Mouse (Mus musculus) liver, embryonic 13.5 days (tissue): Measurements from ENCODE around the gene Robo1. TPM values are rescaled to one million over a fixed set of nuclear protein-coding genes. Genes with fewer than 3 reads are reported as not detected.

Experiments
- ATAC-seq: fragments of 200-750 bp; cut with Nextera tagmentation; 2 replicates; pipeline ENCODE4 v1.8.0; 2017; ENCODE audit warnings: low read depth, mild to moderate bottlenecking, moderate number of reproducible peaks, moderate library complexity
- DNase-seq: peaks from one replicate; pipeline ENCODE4 v3.0.0; 2022
- H3K27ac ChIP-seq: fragments of 300-500 bp; sonication (generic); 2 replicates; pipeline ENCODE4 v1.5.1; 2015; ENCODE audit warnings: moderate library complexity, mild to moderate bottlenecking, inconsistent platforms
- H3K27me3 ChIP-seq: fragments of 300-500 bp; sonication (generic); 2 replicates; pipeline ENCODE4 v1.6.1; 2015; ENCODE audit warnings: mild to moderate bottlenecking, inconsistent platforms
- H3K36me3 ChIP-seq: fragments of 300-500 bp; sonication (generic); 2 replicates; pipeline ENCODE4 v1.6.1; 2015; ENCODE audit warnings: mild to moderate bottlenecking, inconsistent platforms
- H3K4me1 ChIP-seq: fragments of 300-500 bp; sonication (generic); replicated peaks from 2 replicates; pipeline ENCODE4 v1.6.1; 2015; ENCODE audit warnings: inconsistent platforms
- H3K4me2 ChIP-seq: fragments of 300-500 bp; sonication (generic); 2 replicates; pipeline ENCODE4 v1.6.1; 2015; ENCODE audit warnings: inconsistent platforms, mild to moderate bottlenecking, moderate library complexity
- H3K4me3 ChIP-seq: fragments of 300-500 bp; sonication (generic); replicated peaks from 2 replicates; pipeline ENCODE4 v1.5.1; 2015; ENCODE audit warnings: mild to moderate bottlenecking, inconsistent platforms
- H3K9ac ChIP-seq: fragments of 300-500 bp; sonication (generic); 2 replicates; pipeline ENCODE4 v1.6.1; 2015; ENCODE audit warnings: mild to moderate bottlenecking, inconsistent platforms
- H3K9me3 ChIP-seq: fragments of 300-500 bp; sonication (generic); replicated peaks from 2 replicates; pipeline ENCODE4 v1.6.1; 2016; ENCODE audit warnings: inconsistent platforms
- WGBS: fragments of 180-500 bp; shearing (Covaris S2); methylation state at CpG from one replicate; pipeline ENCODE4 v1.1.7; 2015; ENCODE audit not compliant: insufficient replicate concordance; 5-methylcytosine and 5-hydroxymethylcytosine counted together
- polyA plus RNA-seq: library from polyadenylated mRNA; unstranded; fragments of >200 nt; fragmentation: Nextera tagmentation; extraction: Ambion mirVana; gene quantifications from 2 replicates; pipeline ENCODE4 v1.2.1, GENCODE M21; 2015

Gene Robo1
- polyA plus RNA-seq, 1 experiment from 2014 or later: 3.9 TPM

GRCm38 (mm10) chr16:73030999-73031398, 722.9 kb downstream of the Robo1 start:
- ATAC-seq: no peak
- 59% methylated on average over 4 of the region's 4 CpGs for whole genome bisulfite sequencing
- no peaks in the 10 kb centered on the region for H3K9me3 ChIP-seq

DNA sequence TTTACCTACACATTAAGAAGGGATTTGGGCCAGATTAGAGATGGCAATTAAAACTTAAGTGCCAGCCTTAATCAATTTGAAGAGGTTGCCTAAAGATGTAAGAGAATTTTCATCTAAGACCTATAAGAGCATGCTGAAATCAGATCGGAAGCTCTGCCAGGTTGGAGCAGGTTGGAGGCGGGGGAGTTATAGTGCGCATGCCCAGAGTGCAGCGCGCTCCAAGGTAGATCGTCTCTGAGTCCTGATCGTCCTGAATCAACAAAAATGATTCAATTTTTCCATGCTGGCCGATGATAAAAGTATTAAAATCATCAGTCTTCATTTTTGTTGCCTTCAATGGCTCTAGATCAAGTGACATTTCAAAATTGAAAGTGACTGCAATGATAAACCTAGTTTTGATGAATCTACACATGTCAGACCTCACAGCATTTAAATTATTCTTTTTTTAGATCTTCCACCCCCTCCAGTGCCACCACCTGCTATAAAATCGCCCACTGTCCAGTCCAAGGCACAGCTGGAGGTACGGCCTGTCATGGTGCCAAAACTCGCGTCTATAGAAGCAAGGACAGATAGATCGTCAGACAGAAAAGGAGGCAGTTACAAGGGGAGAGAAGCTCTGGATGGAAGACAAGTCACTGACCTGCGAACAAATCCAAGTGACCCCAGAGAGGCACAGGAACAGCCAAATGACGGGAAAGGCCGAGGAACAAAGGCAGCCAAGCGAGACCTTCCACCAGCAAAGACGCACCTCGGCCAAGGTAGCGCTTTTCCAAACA, 727.3 kb downstream of the Robo1 start:
- H3K9me3 ChIP-seq: no peaks in the 10 kb centered on the region
- peaks cover 3% of the 10 kb centered on the region; the same call in 1 of the 2 replicates for H3K36me3 ChIP-seq
- no peak overlapping the region for H3K9ac ChIP-seq
- 83% methylated on average over 20 of the region's 20 CpGs for WGBS
- no peak overlapping the region for H3K4me2 ChIP-seq
- no peak overlapping the region for H3K27ac ChIP-seq
- no peaks in the 10 kb centered on the region for H3K27me3 ChIP-seq
- no peak overlapping the region for H3K4me3 ChIP-seq
- no peak for ATAC-seq
- DNase-seq: no peak
- H3K4me1 ChIP-seq: no peaks in the 10 kb centered on the region

More at GRCm38 (mm10) chr16:73030999-73031398, 722.9 kb downstream of the Robo1 start:
- H3K36me3 ChIP-seq: no peaks in the 10 kb centered on the region
- H3K27ac ChIP-seq: no peak overlapping the region
- H3K4me1 ChIP-seq: no peaks in the 10 kb centered on the region
- no peak overlapping the region for H3K4me3 ChIP-seq
- no peak overlapping the region for H3K4me2 ChIP-seq
- H3K9ac ChIP-seq: no peak overlapping the region
- no peak for DNase-seq
- no peaks in the 10 kb centered on the region for H3K27me3 ChIP-seq

GRCm38 (mm10) chr16:73038552-73038951, 730.4 kb downstream of the Robo1 start:
- Histone ChIP-seq H3K4me3 (no peak overlapping the region), H3K4me1 (no peaks in the 10 kb centered on the region), H3K27me3 (no peaks in the 10 kb centered on the region), H3K27ac (no peak overlapping the region), H3K9me3 (0 out of 2 replicates have a peak, but pooled peaks cover 6% of the 10 kb centered on the region), H3K36me3 (peaks cover 15% of the 10 kb centered on the region), H3K4me2 (no peak overlapping the region), H3K9ac (no peak overlapping the region)
- no peak for ATAC-seq
- no peak for DNase-seq
- WGBS: 56% methylated on average over 7 of the region's 7 CpGs

DNA sequence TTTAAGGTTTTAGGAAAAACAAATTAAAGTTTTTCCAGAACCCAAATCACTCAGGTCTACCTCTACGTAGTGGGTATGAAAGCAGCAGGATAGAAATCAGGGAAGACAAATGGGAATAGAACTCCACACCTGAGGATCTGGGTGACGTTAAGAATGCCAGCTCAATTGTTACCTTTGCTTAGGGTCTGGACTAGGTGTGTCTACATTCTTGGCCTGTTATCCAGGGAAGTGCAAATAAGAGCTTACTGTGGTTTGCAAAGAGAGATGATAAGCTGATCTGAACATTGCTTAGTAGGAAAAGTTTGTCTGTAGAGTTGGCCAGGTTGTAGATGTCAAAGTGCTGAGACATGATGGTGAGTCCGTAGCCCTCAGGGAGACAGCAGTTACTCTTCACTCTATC, 754.4 kb downstream of the Robo1 start:
- H3K27me3 ChIP-seq: no peaks in the 10 kb centered on the region
- H3K36me3 ChIP-seq: no peaks in the 10 kb centered on the region
- no peaks in the 10 kb centered on the region for H3K9me3 ChIP-seq
- H3K27ac ChIP-seq: no peak overlapping the region
- WGBS: 64% methylated on average over 3 of the region's 3 CpGs
- H3K9ac ChIP-seq: no peak overlapping the region
- no peaks in the 10 kb centered on the region for H3K4me1 ChIP-seq
- no peak overlapping the region for H3K4me2 ChIP-seq
- ATAC-seq: no peak
- no peak overlapping the region for H3K4me3 ChIP-seq
- DNase-seq: no peak

DNA sequence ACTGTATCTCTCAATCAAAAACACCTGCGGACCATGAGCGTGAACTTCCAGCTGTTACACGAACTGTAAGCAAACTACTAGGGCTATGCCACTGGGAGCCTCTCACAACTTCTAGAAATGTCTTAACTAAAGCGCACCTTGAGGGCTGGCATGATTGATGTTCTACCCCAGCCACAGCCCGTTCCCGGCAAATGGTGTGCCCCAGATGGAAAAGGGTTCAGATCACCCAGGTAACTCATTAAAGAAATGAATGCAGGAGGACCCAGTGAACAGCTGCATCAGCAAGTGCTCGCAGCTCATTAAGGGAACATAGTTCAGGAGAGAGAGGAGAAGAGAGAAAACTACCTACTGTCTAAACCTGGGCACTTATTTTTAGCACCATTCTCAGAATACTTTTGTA, 759.7 kb downstream of the Robo1 start:
- no peaks in the 10 kb centered on the region for H3K9me3 ChIP-seq
- DNase-seq (no peak), ATAC-seq (no peak)
- no peaks in the 10 kb centered on the region for H3K27me3 ChIP-seq
- 88% methylated on average over 7 of the region's 7 CpGs for WGBS
- no peak overlapping the region for H3K4me3 ChIP-seq
- no peak overlapping the region for H3K9ac ChIP-seq
- H3K36me3 ChIP-seq: no peaks in the 10 kb centered on the region
- no peaks in the 10 kb centered on the region for H3K4me1 ChIP-seq
- H3K27ac ChIP-seq: no peak overlapping the region
- no peak overlapping the region for H3K4me2 ChIP-seq

DNA sequence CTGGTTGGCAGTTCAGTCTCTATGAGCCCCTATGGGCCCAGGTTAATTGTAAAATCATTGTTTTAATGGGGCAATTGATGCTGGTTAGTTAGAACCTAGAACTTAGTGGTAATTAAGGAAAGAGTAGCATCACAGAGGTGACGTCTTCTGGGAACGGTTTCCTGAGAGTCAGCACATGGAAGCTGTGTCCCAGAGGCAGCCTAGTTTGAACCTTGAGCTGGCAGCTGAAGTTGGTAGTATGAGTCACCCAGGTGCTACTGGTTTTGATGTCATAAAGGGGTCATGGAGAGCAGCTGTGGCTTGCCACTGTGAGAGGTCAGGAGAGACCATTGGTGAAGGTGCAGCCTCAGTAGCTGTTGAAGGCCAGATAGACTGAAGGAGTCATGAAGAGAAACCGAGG, 763.9 kb downstream of the Robo1 start:
- H3K4me2 ChIP-seq: no peak overlapping the region
- no peak for ATAC-seq
- DNase-seq: no peak
- no peaks in the 10 kb centered on the region for H3K4me1 ChIP-seq
- no peaks in the 10 kb centered on the region for H3K9me3 ChIP-seq
- no peak overlapping the region for H3K27ac ChIP-seq
- H3K9ac ChIP-seq: no peak overlapping the region
- H3K27me3 ChIP-seq: no peaks in the 10 kb centered on the region
- H3K36me3 ChIP-seq: no peaks in the 10 kb centered on the region
- no peak overlapping the region for H3K4me3 ChIP-seq
- 76% methylated on average over 3 of the region's 3 CpGs for WGBS

DNA sequence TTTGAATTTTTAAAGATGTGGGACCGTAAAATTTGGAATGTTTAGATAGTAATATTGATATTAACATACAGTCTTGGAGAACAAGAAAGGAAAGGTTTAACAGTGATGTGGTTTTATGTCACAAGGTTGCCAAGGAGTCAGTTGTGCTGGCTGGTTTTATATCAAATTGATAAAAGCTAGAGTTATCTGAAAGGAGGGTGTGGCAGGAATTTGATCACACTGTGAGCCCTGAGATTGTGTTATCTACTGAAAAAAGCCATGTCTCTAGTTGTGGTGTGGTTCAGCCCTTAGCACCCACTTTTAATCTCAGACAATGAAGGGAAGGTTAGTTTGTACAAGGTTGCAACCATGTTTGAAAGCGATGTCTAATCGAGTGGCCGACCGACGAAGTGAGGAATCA, 764.8 kb downstream of the Robo1 start:
- Histone ChIP-seq H3K36me3 (no peaks in the 10 kb centered on the region), H3K4me1 (no peaks in the 10 kb centered on the region), H3K9me3 (no peaks in the 10 kb centered on the region), H3K4me2 (no peak overlapping the region), H3K9ac (no peak overlapping the region), H3K27me3 (no peaks in the 10 kb centered on the region), H3K27ac (no peak overlapping the region), H3K4me3 (no peak overlapping the region)
- ATAC-seq: no peak
- DNase-seq: no peak
- WGBS: 82% methylated on average over 6 of the region's 6 CpGs

DNA sequence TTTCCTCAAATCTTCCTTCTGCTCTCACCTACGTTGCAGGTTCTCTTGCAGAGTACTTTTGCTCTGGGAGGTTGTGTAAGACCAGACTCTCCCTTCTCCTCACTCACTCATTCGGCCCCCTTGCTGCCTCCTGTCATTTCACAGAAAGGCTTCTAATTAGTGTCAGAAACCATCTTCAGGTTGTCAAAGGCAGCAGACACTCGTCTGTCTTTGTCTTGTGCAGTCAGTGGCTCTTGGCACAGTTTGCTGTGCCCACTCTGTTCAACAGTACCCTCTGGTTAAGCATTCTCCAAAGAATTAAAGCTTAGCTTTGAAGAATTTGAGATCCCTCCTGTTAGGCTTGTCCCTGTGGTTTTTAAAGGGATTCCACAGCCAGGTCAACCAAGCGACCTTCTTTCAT, 774.3 kb downstream of the Robo1 start:
- DNase-seq (no peak), ATAC-seq (no peak)
- WGBS: 54% methylated on average over 4 of the region's 4 CpGs
- Histone ChIP-seq H3K9me3 (no peaks in the 10 kb centered on the region), H3K27ac (no peak overlapping the region), H3K9ac (no peak overlapping the region), H3K4me3 (no peak overlapping the region), H3K4me2 (no peak overlapping the region), H3K4me1 (no peaks in the 10 kb centered on the region), H3K36me3 (no peaks in the 10 kb centered on the region), H3K27me3 (no peaks in the 10 kb centered on the region)

GRCm38 (mm10) chr16:73083077-73083476, 775.0 kb downstream of the Robo1 start:
- Histone ChIP-seq H3K36me3 (no peaks in the 10 kb centered on the region), H3K9me3 (no peaks in the 10 kb centered on the region), H3K4me1 (no peaks in the 10 kb centered on the region), H3K4me3 (no peak overlapping the region), H3K27ac (no peak overlapping the region), H3K4me2 (no peak overlapping the region), H3K27me3 (no peaks in the 10 kb centered on the region), H3K9ac (no peak overlapping the region)
- 59% methylated on average over 2 of the region's 2 CpGs for WGBS
- DNase-seq (no peak), ATAC-seq (no peak)
